Mouse (Mus musculus) kidney, adult 2 months (tissue): ENCODE measurements at regions not wholly inside any gene's neighbourhood (a gene's known extent, or its start where the extent isn't known, plus 50 kb on each side); places are given as distances from the start of the nearest gene placed in this dataset.
"Not testable (repeated sequence)": the region's sequence is repeated elsewhere in the genome, so short reads cannot be mapped to it uniquely, and the experiment has no call there.

Source experiments
- CTCF ChIP-seq: fragments of 200-500 bp; conservative IDR thresholded peaks from 2 replicates; pipeline ENCODE4 v1.5.1; 2011; ENCODE audit warnings: low read depth, mild to moderate bottlenecking, control low read depth, low read length, moderate library complexity, mixed read lengths; ENCODE audit not compliant: insufficient read depth, insufficient read length
- POLR2A ChIP-seq: fragments of 200-500 bp; IDR thresholded peaks from one replicate; pipeline ENCODE4 v1.6.1; 2011; ENCODE audit warnings: low read depth, low read length, control low read depth

- not testable (repeated sequence) for TF ChIP-seq POLR2A, CTCF
These were observed 113.1 kb downstream of the Gm31371 start for GRCm38 (mm10) chr8:20016082-20016840.
